Mouse (Mus musculus) layer of hippocampus, postnatal 10 days (tissue): ENCODE measurements around the gene Rgl1. TPM values are rescaled to one million over a fixed set of nuclear protein-coding genes. Genes with fewer than 3 reads are reported as not detected.

Experiments
- DNase-seq, 2 experiments: peaks; one replicate each; pipeline ENCODE4 v3.0.0; 2021; ENCODE audit warnings: low spot score in 2 of 2
- total RNA-seq, 2 experiments: library from RNA; stranded (reverse); gene quantifications; 2 replicates each; pipeline ENCODE4 v1.2.3; 2021

Rgl1 gene
- total RNA-seq, 2 experiments from 2014 or later, result 63.9 to 67.0 TPM

DNA sequence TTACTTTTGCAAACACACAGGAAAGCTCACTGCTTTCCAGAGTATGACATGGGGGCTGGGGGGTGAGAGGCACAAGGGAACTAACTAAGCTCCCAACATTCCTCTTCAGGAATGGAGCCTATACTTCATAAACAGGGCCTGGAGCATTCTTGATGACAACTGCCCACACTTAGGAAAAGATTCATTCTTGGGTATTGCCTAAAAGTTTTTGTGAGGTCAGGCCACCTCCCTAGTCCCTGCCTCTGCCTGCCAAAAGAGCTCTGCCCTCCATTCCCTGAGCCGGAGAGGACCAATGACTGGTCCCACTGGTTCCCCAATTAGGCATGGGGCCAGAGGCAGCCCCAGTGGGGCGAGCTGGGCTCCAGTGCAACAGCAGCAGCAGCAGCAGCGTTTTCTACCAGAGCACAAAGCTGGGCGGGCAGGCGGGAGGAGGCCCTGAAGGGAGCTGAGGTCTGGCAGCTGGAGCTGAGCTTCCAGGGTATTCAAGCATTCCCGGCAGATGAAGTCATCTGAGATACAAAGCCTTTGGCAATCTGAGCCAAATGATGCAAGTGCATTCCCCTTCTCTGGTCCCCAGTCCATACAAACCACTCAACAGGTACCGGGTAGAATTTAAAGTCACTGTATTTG, 210.1 kb downstream of the Rgl1 start:
- DNase-seq, result peak; percentile 52 to 72

- no peak for DNase-seq
Measured at GRCm38 (mm10) chr1:152553912-152554547, 212.1 kb downstream of the Rgl1 start.

- DNase-seq, result no peak
Measured at GRCm38 (mm10) chr1:152550973-152551372, 215.2 kb downstream of the Rgl1 start.

DNA sequence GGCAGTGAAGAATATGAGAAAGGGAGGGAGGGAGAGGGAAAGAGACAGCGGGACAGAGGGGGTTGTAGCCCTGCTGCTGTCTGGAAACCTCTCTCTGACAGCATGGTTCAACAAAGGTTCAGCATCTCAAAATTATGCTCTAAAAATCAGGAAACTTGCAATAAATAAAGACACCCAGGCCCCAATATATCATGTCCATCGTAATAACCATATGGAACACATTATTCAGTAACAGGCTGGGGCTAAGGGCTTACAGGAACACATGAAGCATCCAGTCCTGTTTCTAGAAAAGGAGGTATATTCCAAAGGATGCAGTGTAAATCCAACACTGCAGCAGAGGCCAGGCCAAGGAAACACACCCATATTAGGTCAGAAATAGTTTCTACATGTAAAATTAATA, 215.6 kb downstream of the Rgl1 start:
- DNase-seq, result no peak

GRCm38 (mm10) chr1:152549061-152549738, 217.0 kb downstream of the Rgl1 start:
- DNase-seq, result no peak

DNA sequence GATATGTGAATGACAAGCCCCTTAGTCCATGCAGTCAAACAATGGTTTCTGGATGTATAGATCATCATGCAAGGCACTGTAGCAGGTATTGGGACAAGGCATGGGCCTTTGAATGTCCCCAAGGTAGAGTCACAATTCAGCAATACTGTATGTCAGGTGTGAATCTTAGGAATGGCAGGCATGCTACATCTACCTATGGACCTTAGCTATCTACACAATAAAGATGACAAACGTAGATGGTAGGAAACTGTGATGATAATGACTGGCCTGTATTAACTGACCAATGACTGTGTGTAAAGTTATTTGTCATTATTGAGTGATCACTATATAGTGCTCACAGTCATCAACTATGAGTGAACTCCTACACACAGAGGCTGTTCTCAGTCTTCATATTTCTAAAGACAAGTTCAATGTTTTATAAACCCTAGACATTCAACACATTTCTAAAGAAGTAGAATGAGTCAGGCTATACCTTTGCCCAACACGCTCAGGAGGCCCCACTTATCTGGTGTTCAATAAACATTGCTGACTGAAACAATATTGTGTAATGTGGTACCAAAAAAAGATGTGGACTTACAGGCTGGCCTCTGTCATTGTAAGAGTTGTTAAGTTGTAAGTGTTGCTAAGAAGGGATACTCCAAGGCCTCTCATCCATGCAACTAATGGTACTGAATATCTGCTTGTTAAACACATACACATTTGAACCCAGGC, 222.5 kb downstream of the Rgl1 start:
- DNase-seq, result no peak

- DNase-seq, result no peak
Measured at GRCm38 (mm10) chr1:152542747-152543378, 223.3 kb downstream of the Rgl1 start.

DNA sequence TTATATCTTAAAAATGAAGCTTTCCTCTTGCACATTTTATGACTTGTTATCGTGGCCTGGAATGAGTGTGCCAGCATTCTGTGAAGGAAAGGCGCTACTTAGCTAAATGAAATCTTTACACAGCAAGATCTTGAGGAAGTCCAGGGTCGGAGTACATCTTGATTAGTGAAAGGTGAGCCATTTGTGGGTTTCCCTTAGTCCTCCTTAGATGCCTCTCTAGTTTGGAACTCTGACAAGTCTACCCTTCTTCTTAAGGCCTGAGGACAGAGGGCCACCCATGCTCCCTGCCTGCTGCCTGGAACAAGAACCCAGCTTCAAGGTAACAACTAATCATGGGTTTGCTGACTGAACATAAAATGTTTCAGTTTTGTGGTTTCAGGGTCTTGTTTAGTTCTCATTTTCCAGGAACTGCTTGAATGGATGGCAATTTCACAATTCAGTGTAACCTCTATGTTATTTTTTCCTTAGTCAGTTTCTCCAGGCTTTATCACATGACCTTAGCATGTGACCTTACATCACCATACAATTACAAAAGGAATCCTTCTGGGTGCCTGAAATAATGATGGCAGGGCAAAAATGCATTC, 225.8 kb downstream of the Rgl1 start:
- no peak for DNase-seq

DNA sequence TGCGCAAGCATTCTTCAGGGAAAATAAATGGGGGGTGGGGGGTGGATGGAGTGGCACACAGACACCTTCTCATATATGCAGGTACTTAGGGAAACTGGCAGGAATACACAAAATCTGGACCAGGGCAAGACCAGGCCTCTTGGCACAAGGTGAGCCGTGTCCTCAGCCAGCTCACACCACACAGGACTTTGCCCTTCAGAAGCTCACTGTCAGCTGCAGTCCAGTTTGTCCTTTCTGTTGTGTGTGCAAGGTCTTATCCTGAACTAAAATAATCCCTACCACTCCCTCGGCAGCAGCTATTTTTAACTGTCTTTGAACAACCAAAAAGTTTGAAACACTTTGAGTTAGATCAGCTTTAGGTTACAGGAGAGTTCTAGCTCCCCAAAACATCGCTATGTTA, 227.3 kb downstream of the Rgl1 start:
- no peak for DNase-seq

GRCm38 (mm10) chr1:152537186-152537585, 229.0 kb downstream of the Rgl1 start:
- no peak for DNase-seq

GRCm38 (mm10) chr1:152536416-152537018, 229.6 kb downstream of the Rgl1 start:
- no peak for DNase-seq

DNA sequence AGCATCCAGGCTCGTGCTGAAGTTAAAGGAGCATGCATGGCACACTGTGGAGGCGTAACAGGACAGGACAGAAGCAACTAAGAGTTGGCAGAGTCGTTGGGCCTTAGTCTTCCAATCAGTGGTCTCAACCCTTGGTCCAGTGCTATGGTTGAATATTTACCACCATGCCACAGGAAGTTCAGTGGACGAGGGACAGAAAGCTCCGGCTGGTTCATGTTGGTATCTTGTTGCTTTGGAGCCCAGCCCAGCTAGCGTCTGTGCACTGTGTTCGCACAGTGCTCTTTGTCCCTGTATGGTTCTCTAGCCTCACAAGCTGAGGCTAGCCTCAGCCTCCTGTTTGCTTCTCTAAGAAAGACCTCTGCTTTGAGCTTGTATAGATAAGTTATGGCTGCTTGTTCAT, 231.6 kb downstream of the Rgl1 start:
- DNase-seq, result no peak

DNA sequence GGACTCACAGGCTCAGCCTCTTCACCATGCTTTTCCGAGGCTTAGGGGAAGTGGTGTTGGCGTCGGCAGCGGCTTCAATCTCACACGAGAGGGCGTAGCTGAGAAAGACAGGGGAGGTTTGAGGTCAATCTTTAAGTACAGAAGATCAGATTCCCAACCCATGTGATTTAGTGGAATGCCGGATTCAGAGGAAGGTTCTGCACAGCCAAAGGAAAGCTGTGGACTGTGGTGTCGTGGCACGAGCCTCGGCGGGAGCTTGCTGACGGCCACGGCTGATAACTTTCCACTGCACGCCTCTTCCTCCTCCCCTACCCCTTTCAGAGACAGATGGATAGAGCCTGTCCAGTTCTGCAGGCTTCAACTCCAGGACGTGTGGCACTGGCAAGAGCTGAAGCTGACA, 234.7 kb downstream of the Rgl1 start:
- no peak for DNase-seq

- no peak for DNase-seq
Measured at GRCm38 (mm10) chr1:152528778-152529177, 237.4 kb downstream of the Rgl1 start.

DNA sequence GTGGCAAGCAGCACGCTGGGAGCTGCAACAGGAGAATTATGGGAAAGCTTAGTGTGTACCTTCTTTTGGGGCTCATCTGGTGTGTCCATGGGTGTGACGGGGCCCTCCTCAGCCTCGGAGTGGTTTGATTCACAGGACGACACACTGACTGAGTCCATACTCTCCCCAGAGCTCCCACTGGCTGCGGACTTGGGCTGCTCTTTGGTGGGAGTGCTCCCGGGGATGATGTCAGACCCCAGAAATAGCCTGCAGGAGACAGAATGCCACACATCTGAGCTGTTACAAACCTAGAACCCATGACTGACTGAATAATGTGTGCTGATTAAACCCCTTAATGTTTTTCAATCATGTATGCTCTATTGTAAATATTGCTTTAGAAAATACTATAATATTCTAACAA, 237.9 kb downstream of the Rgl1 start:
- no peak for DNase-seq

- DNase-seq, result no peak
Measured at GRCm38 (mm10) chr1:152526154-152526553, 240.0 kb downstream of the Rgl1 start.

DNA sequence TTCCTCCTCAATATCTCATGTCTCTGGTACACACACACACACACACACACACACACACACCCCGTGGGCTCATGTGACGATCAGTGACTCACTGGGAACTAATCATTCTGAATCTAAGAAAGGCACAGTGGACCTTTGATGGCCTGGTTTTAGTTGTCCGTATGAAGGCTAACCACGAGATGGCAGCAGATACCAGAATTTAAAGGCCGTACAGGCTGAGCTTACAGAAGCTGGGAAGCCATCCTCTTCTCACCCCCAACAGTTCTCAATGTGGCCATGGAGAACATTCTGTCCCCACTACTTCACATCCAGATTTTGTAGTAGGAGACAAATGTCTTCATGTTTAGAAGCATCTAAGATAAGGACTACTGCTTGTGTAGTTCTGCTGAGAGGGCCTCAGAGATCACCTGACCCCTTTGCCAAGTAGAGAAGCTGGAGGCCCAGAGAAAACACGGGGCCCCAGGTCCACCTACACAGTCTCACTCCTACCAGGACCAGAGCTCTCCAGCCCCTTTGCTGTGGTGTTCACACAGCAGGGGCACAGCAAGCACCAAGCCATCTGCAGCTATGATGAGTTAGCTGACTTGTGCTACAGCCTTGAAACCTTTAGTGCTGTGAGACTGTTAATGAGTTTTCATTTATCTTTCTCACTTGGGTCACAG, 241.0 kb downstream of the Rgl1 start:
- peak; percentile 77 to 82 for DNase-seq

DNA sequence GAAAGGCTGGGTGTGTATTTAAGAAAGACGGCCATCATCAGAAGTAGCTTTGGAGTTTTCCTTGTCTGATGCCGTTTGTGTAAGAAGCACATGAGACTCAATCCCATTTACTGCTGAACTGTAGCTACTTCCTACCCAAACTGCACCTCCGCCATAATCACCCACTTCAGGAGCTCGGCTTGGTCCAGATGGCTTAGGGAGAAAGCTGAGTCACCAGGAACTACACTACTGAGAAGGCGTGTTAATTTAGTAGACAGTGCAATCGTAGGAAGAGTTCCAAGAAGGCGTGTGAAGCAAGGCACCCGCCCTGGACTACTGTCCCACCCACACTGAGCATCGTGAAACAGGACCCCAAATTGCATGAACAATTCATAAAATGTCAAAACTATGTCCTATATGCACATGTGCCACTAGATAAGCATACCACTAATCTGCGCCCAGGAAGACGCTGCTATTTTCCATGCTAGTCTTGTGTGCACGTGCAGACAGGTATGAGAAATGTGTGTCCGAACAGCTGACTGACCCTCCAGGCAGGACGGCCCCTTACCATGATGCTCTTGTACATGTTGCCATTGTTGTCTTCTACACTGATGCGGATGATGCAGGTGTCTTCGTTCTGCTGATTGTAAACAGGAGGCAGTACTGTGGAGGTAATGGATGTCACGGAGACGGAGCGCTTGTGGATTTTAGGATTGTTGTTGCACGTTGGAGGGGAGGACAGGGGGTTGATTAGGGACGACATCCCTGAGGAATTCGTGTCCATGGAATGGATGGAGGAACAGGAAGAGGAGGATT, 241.9 kb downstream of the Rgl1 start:
- no peak for DNase-seq

- no peak for DNase-seq
Measured at GRCm38 (mm10) chr1:152523292-152523691, 242.9 kb downstream of the Rgl1 start.
